Mouse (Mus musculus) left cerebral cortex, postnatal 10 days (tissue): ENCODE measurements around the gene Hnrnph3. TPM values are rescaled to one million over a fixed set of nuclear protein-coding genes. Genes with fewer than 3 reads are reported as not detected.

Experiments used
- DNase-seq, 2 experiments: peaks; one replicate each; pipeline ENCODE4 v3.0.0; 2021 to 2022; ENCODE audit warnings: low spot score in 2 of 2, mixed read lengths in 1 of 2; ENCODE audit errors: extremely low spot score in 1 of 2
- intact Hi-C: fragments of 180-260 bp; cut with DNase I; formaldehyde crosslinking; loops from one replicate; pipeline ENCODE4 v1.15.1; 2025
- total RNA-seq, 2 experiments: library from RNA; stranded (reverse); gene quantifications; 2 replicates each; pipeline ENCODE4 v1.2.3; 2021

The Hnrnph3 gene
- total RNA-seq, 2 experiments from 2014 or later = 32.0 to 35.9 TPM

DNA sequence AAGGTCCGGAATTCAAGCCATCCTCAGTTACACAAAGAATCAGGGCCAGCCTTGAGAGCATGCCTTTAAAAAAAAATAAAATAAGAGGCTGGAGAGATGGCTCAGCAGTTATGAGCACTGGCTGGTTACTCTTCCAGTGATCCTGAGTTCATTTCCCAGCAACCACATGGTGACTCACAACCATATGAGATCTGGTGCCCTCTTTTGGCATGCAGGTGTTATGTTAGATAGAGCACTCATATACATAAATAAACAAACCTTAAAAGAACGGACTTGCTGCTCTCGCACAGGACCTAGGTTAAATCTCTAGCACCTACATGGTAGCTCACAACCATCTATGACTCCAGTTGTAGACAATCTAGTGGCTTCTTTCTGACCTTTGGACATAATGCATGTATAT lies 15.8 kb downstream of the Hnrnph3 start:
- DNase-seq = peak in 1 of 2 experiments; percentile 4
- intact Hi-C loops = loop anchor here (10.0 kb wide), 1 partner anchor 317 kb away; no protein-coding TSS in a partner anchor

DNA sequence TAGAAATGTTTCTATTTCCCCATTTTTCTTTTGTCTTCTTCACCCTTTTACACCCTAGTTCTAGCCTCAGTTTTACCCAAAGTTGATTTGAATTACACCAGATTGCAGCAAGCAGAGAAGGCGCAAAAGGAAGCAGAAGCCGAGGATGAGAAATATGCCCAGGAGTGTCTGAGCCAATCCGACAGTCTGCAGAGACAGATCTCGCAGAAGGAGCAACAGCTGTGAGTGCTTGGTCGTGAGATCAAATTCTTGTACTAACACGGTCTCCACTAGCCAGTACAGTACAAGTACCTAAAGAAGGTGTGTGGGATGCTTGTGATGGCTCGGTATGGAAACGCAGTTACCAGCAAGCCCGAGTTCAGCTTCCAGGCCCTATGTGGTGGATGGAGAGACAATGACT lies 19.5 kb downstream of the Hnrnph3 start:
- DNase-seq = peak in 1 of 2 experiments; percentile 8
- intact Hi-C loops = loop anchor here (10.0 kb wide), 1 partner anchor 320 kb away; no protein-coding TSS in a partner anchor

GRCm38 (mm10) chr10:63003252-63003651 lies 20.8 kb downstream of the Hnrnph3 start:
- intact Hi-C loops = loop anchor here (10.0 kb wide), 1 partner anchor 322 kb away; no protein-coding TSS in a partner anchor

DNA sequence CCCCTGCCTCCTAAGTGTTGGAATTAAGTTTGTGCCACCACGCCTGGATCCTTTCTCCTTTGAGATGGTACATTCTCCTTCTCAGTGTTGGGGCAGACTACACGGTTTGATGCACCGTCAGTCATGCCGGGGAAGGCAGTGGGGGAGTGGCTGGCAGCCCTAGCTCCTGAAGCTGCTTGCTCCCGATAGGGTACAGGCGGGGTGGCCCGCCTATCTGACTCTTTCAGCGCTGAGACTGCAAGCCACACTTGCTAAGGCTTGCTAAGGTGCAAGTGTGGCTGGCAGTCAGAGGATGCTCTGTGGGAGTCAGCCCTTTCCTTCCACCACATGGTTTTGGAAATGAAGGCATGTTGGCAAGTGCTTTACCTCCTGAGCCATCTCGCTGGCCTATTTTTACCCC lies 23.4 kb downstream of the Hnrnph3 start:
- peak in 1 of 2 experiments; percentile 17 for DNase-seq
- intact Hi-C loops = loop anchor here (10.0 kb wide), 1 partner anchor 324 kb away; no protein-coding TSS in a partner anchor

More at GRCm38 (mm10) chr10:63003252-63003651, 20.8 kb downstream of the Hnrnph3 start:
- peak in 1 of 2 experiments; percentile 2 for DNase-seq

DNA sequence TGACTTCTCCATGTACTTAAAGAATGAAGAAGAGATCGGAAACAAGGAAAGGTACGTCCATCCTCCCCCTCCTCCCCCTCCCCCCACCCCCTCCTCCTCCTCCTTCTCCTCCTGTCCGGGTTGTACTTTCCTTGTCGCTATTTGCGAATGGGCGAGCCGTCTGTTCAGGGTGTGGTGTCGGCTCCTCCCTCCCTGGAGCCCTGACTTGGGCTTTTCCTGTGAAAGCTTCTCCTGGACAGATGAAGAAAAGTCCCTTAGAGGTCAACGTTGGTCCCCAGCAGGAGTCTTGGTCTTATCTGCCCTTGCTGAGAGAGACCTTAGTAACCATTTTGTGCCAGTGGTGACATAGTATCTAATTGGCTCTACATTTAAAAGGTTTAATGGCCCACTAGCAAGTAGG lies 30.0 kb downstream of the Hnrnph3 start:
- intact Hi-C loops = no loop called here

DNA sequence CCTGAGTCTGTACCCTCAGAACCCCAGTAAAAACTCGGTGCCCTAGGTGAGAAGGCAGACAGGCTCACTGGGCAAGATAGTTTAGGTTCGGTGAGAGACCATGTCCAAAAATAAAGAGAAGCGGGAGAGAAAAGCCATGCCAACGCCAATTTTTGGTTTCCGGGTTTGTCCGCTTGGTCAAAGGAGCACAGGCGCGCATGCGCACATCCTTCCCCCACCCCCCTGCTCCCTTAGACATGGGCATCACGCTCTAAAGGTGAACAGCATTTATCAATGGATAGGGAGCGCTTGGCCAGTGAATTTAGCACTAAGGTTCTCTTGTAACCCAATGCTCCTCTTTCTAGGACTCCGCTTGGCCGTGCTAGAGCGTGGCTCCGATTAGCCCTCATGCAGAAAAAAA lies 33.4 kb downstream of the Hnrnph3 start:
- intact Hi-C loops = no loop called here
- DNase-seq = no peak

More for the DNA sequence above, 30.0 kb downstream of the Hnrnph3 start:
- no peak for DNase-seq

GRCm38 (mm10) chr10:62987341-62987740 lies 36.7 kb downstream of the Hnrnph3 start:
- DNase-seq = no peak
- intact Hi-C loops = no loop called here

DNA sequence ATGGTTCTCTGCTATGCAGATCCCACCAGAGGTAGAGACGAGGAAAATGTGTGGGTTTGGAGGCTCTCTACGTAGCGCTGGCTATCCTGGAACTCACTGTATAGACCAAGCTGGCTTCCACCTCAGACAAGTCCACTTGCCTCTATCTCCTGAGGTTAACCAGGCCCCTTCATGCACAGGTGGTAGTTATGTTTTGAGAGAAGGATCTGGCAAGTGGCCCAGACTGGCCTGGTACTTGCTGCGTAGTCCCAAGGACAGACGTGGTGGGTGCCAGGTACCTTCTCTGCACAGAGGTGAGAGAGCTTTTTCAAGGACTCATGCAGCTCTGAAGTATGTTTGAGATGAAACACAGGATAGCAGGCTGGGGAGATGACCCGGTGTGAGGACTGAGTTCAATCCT lies 39.5 kb downstream of the Hnrnph3 start:
- intact Hi-C loops = no loop called here
- DNase-seq = no peak

- no peak for DNase-seq
- intact Hi-C loops = no loop called here
Measured at GRCm38 (mm10) chr10:62984072-62984471, 39.9 kb downstream of the Hnrnph3 start.

DNA sequence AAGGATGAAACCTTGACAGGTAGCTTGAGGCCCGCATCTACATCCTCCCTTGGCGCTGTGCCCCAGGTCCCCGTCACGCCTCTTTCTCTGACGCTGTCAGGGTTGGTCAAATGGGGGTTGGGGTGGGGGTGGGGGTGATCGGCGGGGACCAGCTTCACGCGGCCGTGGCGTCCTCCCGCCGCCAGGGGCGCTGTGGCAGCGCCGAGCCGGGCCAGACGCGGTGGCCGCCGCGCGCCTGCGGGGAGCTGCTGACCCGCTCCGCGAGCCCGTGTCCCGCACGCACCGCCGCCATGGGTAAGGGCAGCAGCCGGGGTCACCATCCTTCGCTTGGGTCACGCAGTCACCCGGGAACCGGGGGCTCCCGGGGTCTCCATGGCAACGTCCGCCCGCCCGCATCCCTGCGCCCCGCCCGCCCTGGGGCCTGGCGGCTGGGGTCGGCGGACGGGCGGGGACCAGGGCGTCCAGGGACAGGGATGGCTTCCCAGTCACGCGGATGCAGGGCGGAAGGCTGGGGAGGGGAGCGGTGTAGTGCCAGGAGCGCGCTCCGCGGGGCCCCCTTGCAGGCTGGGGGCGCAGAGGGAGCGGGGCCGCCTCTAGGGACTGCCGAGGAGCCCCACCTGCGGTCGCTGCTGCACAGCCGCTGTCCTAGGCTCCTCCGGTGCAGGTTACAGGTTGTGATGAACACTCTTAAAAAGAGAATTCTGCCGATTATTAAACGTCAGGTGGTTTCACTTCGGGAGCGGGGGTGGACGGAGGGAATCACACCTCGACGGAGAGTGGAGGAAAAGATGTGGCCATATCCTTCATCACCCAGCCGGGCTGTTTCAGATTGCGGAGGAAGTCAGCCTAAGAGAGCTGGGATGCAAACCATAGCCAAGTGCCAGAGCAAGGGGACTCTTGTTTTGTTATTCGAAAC lies 43.7 kb downstream of the Hnrnph3 start, which contains the start of gene Rufy2:
TSS of gene Rufy2 (plus strand) at position 185 of the 916 bp plus-strand sequence.
- DNase-seq = peak; percentile 89 to 94
- intact Hi-C loops = loop anchor here (1.0 kb wide), 1 partner anchor 44 kb away; the partner anchor contains the start of genes Hnrnph3 and Pbld2

DNA sequence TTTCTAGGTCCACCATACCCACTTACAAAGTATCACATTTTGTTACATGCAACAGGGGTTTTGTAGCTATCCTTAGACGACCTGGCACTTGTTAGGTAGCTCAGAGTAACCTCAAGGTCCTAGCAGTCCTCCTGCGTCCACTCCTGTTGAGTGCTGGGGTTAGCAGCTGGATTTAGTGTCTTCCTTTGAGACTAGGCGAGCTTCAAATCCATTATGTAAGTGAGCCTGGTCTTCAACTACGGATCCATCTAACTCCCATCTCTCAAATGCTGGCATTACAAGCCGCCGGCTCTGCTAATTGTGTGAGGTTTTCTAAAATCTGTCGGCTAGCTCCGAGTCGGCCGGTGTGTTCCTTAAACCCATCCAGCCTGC lies 44.4 kb downstream of the Hnrnph3 start:
- intact Hi-C loops = loop anchor here (1.0 kb wide), 1 partner anchor 45 kb away; the partner anchor contains the start of genes Hnrnph3 and Pbld2
- no peak for DNase-seq

GRCm38 (mm10) chr10:62971821-62972220 lies 52.2 kb downstream of the Hnrnph3 start:
- peak in 1 of 2 experiments; percentile 33 for DNase-seq
- intact Hi-C loops = no loop called here

DNA sequence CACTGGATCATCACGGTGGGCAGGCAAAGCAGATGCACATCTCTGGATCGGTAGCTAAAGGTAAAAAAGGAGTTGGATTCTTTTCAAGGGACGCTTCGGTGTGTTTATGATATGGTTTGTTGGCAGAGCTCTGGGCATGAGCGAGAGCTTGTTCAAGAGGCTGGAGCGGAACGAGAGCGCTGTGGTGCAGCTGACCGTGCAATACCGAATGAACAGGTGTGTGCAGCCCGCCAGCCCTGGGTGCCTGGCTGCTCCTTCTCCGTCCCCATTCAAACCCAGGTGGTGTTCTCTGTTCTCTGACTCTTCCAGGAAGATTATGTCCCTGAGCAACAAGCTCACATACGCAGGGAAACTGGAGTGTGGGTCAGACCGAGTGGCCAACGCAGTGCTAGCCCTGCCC lies 57.7 kb downstream of the Hnrnph3 start:
- no peak for DNase-seq
- intact Hi-C loops = no loop called here

DNA sequence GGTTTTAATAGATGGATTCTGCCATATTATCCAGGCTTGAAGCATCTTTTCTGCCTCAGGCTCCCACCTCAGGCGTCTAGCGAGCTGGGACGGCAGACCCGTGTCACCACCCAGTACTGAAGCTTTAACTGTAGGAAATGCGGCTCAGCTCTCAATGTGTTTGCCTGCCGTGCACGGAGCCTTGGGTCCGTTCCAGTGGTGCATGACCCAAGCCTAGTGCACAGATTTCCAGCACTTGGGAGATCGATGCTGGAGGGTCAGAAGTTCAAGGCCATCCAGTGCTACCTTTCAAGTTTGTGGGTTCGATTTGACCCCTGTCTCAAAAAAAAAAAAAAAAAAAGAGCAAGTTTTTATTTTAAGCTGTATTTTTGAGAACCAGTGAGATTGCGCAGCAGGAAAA lies 58.2 kb downstream of the Hnrnph3 start:
- DNase-seq = no peak
- intact Hi-C loops = no loop called here

Other genes with a start within 250 kb of the Hnrnph3 start
- gene Ccar1, start 231.9 kb downstream of the Hnrnph3 start, total RNA-seq = 10 to 100 TPM; 58.6 to 61.7 TPM
- gene Tet1, start 115.2 kb downstream of the Hnrnph3 start, total RNA-seq = 10 to 100 TPM; 56.0 to 56.7 TPM
- 10 to 100 TPM; 35.0 to 39.0 TPM for gene Slc25a16, start 103.6 kb downstream of the Hnrnph3 start, total RNA-seq
- 1 to 10 TPM; 1.6 to 2.3 TPM for gene Dna2, start 77.2 kb downstream of the Hnrnph3 start, total RNA-seq
- gene Rufy2, start 44.0 kb downstream of the Hnrnph3 start, total RNA-seq = 10 to 100 TPM; 84.3 to 91.7 TPM
- 1 to 10 TPM; 2.2 to 2.3 TPM for gene Pbld2, start 98 bp upstream of the Hnrnph3 start, total RNA-seq
- gene Pbld1, start 35.9 kb upstream of the Hnrnph3 start, total RNA-seq = under 1 TPM in 1 of 2 experiments, not detected in 1; 0.14 TPM
- 1 to 10 TPM; 1.6 to 1.9 TPM for gene Atoh7, start 75.4 kb upstream of the Hnrnph3 start, total RNA-seq
- gene Mypn, start 179.7 kb upstream of the Hnrnph3 start, total RNA-seq = 1 to 10 TPM; 5.6 to 7.5 TPM
- gene Herc4, start 219.6 kb upstream of the Hnrnph3 start, total RNA-seq = 10 to 100 TPM; 40.6 to 43.6 TPM